Mouse (Mus musculus): ENCODE results near the gene Olfr1318. TPM values are rescaled to one million over a fixed set of nuclear protein-coding genes. Genes with fewer than 3 reads are reported as not detected.
A peak's percentile ranks its signal among the peaks of the same experiment; 100 is the strongest.

Gene Olfr1318
- total RNA-seq (2014; rRNA removed): not detected in 2 replicates
- polyA plus RNA-seq (2015; fragmentation: Nextera tagmentation; extraction: Ambion mirVana): 0.05 TPM in 1 of 2 replicates, not detected in the other

DNA sequence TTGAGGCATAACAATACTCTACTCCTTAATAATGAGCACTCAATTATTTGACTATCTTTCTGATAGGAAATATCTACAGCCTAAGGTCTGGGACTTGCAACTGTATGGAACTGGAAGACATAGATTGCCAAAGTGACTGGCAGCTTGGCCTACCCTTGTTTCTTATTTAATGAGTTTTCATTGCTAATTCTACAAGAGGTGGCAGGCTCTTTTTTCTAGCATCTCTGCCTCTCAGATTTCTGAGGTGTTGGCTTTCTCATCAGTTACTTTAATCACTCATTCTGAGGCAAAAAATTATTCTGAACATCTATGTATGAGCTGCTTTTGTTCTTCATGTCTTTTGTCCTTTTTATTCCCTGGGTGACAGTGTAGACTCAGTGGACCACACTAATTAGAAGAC lies at the start of gene Olfr1318:
TSS of gene Olfr1318 (plus strand) at position 301 of the 400 bp plus-strand sequence.
- no peaks in the 10 kb centered on the region for H3K36me3 ChIP-seq (ENCODE audit: insufficient read depth, low read length)
- TF ChIP-seq CTCF (IDR thresholded peaks at IDR 0.05): no peak
- H3K9me3 ChIP-seq (ENCODE audit: low read length): no peaks in the 10 kb centered on the region
- H3K27me3 ChIP-seq (ENCODE audit: insufficient read depth, low read length): no peaks in the 10 kb centered on the region
- DNase-seq (ENCODE audit: low spot score): no peak
- H3K9ac ChIP-seq (replicated peaks; ENCODE audit: low read length, poor library complexity, severe bottlenecking): no peak within 1 kb of the TSS
- no peaks in the 10 kb centered on the region for H3K4me1 ChIP-seq (ENCODE audit: insufficient read depth, low read length)
- no peak for ATAC-seq (ENCODE audit: low FRiP score)
- H3K4me2 ChIP-seq (ENCODE audit: low read depth, low read length, poor library complexity, severe bottlenecking): no peak within 1 kb of the TSS
- no peak within 1 kb of the TSS for H3K4me3 ChIP-seq (ENCODE audit: low read depth, low read length)
- no peak within 1 kb of the TSS for H3K27ac ChIP-seq (ENCODE audit: low read depth, low read length)

DNA sequence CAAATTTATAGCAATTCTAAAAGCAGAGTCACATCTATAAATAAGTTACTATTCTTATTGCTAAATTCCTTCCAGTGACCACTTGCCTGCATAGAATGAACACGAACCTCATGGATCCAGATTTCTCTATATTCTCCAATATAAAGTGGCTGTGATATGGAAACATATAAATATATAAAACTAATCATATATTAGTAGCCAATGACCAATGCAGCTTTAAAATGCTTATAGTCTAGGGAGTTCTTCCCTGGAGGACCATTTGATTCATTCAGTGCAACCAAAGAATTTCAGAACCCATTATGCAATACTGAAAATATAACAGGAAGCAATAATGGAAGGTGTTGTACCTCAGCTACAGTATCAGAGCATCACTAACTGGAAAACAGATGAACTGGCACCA lies 38.7 kb upstream of the Olfr1318 start, which contains the start of gene Olfr1315-ps1:
TSS of gene Olfr1315-ps1 (minus strand) at position 101 of the 400 bp plus-strand sequence.
- Histone ChIP-seq H3K27me3 (ENCODE audit: insufficient read depth, low read length) (no peaks in the 10 kb centered on the region), H3K4me3 (ENCODE audit: low read depth, low read length) (no peak within 1 kb of the TSS), H3K9me3 (ENCODE audit: low read length) (no peaks in the 10 kb centered on the region), H3K27ac (ENCODE audit: low read depth, low read length) (no peak within 1 kb of the TSS), H3K9ac (replicated peaks; ENCODE audit: low read length, poor library complexity, severe bottlenecking) (no peak within 1 kb of the TSS), H3K4me2 (ENCODE audit: low read depth, low read length, poor library complexity, severe bottlenecking) (no peak within 1 kb of the TSS), H3K4me1 (ENCODE audit: insufficient read depth, low read length) (no peaks in the 10 kb centered on the region), H3K36me3 (ENCODE audit: insufficient read depth, low read length) (no peaks in the 10 kb centered on the region)
- 71% methylated on average over 1 of the region's 1 CpGs for WGBS
- TF ChIP-seq CTCF (IDR thresholded peaks at IDR 0.05): no peak
- no peak for DNase-seq (ENCODE audit: low spot score)
- ATAC-seq (ENCODE audit: low FRiP score): no peak

DNA sequence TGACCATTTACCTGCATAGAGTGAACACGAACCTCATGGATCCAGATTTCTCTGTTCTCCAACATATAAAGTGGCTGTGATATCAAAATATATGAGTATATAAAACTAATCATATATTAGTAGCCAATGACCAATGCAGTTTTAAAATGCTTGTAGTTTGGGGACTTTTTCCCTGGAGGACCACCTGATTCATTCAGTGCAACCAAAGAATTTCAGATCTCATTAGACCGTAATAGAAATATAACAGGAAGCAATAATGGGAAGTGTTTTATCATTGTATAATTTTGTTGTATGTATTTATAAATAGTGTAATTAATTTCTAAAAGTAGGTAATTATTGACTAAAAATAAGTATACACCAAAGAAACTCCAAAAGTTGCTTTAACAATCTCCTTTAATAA lies 19.1 kb upstream of the Olfr1318 start, which contains the start of gene Olfr1316:
TSS of gene Olfr1316 (minus strand) at position 101 of the 400 bp plus-strand sequence.
- Histone ChIP-seq H3K4me2 (ENCODE audit: low read depth, low read length, poor library complexity, severe bottlenecking) (no peak within 1 kb of the TSS), H3K36me3 (ENCODE audit: insufficient read depth, low read length) (no peaks in the 10 kb centered on the region), H3K4me1 (ENCODE audit: insufficient read depth, low read length) (no peaks in the 10 kb centered on the region), H3K4me3 (ENCODE audit: low read depth, low read length) (no peak within 1 kb of the TSS), H3K27ac (ENCODE audit: low read depth, low read length) (no peak within 1 kb of the TSS), H3K9me3 (ENCODE audit: low read length) (no peaks in the 10 kb centered on the region), H3K27me3 (ENCODE audit: insufficient read depth, low read length) (no peaks in the 10 kb centered on the region), H3K9ac (replicated peaks; ENCODE audit: low read length, poor library complexity, severe bottlenecking) (no peak within 1 kb of the TSS)
- no peak for DNase-seq (ENCODE audit: low spot score)
- TF ChIP-seq CTCF (IDR thresholded peaks at IDR 0.05): no peak
- 91% methylated on average over 2 of the region's 2 CpGs for WGBS
- ATAC-seq (ENCODE audit: low FRiP score): no peak

DNA sequence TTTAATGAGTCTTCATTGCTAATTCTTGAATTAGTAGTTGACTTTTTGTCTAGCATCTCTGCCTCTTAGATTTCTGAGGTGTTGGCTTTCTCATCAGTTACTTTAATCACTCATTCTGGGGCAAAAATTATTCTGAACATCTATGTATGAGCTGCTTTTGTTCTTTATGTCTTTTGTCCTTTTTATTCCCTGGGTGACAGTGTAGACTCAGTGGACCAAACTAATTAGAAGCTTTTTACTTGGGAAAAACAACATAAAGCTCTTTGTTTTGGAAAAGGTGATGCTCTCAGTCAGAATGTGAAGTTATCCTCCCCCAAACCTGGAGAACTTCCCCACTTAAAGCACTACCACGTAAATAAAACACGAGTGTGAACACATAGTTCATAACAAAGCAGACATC lies 14.0 kb upstream of the Olfr1318 start, which contains the start of gene Olfr1317:
TSS of gene Olfr1317 (plus strand) at position 301 of the 400 bp plus-strand sequence.
- Histone ChIP-seq H3K9ac (replicated peaks; ENCODE audit: low read length, poor library complexity, severe bottlenecking) (no peak within 1 kb of the TSS), H3K9me3 (ENCODE audit: low read length) (no peaks in the 10 kb centered on the region), H3K4me1 (ENCODE audit: insufficient read depth, low read length) (no peaks in the 10 kb centered on the region), H3K4me3 (ENCODE audit: low read depth, low read length) (no peak within 1 kb of the TSS), H3K4me2 (ENCODE audit: low read depth, low read length, poor library complexity, severe bottlenecking) (no peak within 1 kb of the TSS), H3K27me3 (ENCODE audit: insufficient read depth, low read length) (no peaks in the 10 kb centered on the region), H3K27ac (ENCODE audit: low read depth, low read length) (no peak within 1 kb of the TSS), H3K36me3 (ENCODE audit: insufficient read depth, low read length) (no peaks in the 10 kb centered on the region)
- ATAC-seq (ENCODE audit: low FRiP score): no peak
- WGBS: 84% methylated on average over 2 of the region's 2 CpGs
- no peak for TF ChIP-seq CTCF (IDR thresholded peaks at IDR 0.05)
- no peak for DNase-seq (ENCODE audit: low spot score)

DNA sequence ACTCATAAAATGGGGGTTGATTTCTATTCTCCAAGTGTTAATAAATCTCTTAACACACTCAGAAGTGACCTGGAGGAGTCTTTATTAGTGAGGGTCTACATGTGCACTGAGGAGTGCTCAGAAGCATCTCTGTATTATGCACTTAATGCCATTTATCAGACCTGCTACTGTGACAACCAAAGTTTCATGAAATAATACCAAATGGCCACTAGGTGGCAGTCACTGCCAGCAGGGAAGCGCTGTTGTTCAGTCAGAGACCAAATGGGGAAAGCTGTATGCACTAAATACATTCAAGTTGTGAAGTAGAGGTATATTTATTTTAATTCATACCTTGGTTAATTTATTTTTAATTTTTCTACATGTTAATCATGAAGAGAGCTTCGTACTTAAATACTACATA lies 42.9 kb downstream of the Olfr1318 start:
- H3K36me3 ChIP-seq (ENCODE audit: insufficient read depth, low read length): no peaks in the 10 kb centered on the region
- peak; percentile 96 for TF ChIP-seq CTCF (IDR thresholded peaks at IDR 0.05)
- no peaks in the 10 kb centered on the region for H3K27me3 ChIP-seq (ENCODE audit: insufficient read depth, low read length)
- H3K27ac ChIP-seq (ENCODE audit: low read depth, low read length): no peak overlapping the region
- H3K4me1 ChIP-seq (ENCODE audit: insufficient read depth, low read length): no peaks in the 10 kb centered on the region
- H3K9ac ChIP-seq (replicated peaks; ENCODE audit: low read length, poor library complexity, severe bottlenecking): no peak overlapping the region
- no peak overlapping the region for H3K4me3 ChIP-seq (ENCODE audit: low read depth, low read length)
- WGBS: 2% methylated on average over 2 of the region's 2 CpGs
- no peaks in the 10 kb centered on the region for H3K9me3 ChIP-seq (ENCODE audit: low read length)
- ATAC-seq (ENCODE audit: low FRiP score): peak; percentile 62; the same call in 1 of the 2 replicates
- no peak overlapping the region for H3K4me2 ChIP-seq (ENCODE audit: low read depth, low read length, poor library complexity, severe bottlenecking)
- peak; percentile 80 for DNase-seq (ENCODE audit: low spot score)

DNA sequence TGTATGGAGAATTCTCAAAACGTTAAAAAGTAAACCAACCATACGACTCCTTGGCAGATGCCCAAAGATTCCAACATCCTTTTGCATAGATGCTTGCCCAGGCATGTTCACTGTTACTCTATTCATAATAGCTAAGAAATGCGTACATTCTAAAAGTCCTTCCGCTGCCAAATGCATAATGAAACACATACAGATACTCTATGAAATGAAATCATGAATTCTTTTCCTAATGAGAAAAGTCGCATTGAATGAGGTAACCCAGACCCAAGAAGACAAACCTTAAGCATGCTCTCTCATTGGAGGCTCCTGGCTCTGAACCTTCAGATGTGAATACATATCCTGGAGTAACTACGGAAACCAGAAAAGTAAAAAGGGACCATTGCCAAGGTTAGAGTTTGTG lies 49.1 kb downstream of the Olfr1318 start:
- peak; percentile 27 for DNase-seq (ENCODE audit: low spot score)
- no peak for TF ChIP-seq CTCF (IDR thresholded peaks at IDR 0.05)

More for the DNA sequence above, 49.1 kb downstream of the Olfr1318 start:
- 61% methylated on average over 6 of the region's 6 CpGs for WGBS
- ATAC-seq (ENCODE audit: low FRiP score): no peak
- Histone ChIP-seq H3K4me1 (ENCODE audit: insufficient read depth, low read length) (no peaks in the 10 kb centered on the region), H3K4me3 (ENCODE audit: low read depth, low read length) (no peak overlapping the region), H3K4me2 (ENCODE audit: low read depth, low read length, poor library complexity, severe bottlenecking) (no peak overlapping the region), H3K27me3 (ENCODE audit: insufficient read depth, low read length) (no peaks in the 10 kb centered on the region), H3K9me3 (ENCODE audit: low read length) (no peaks in the 10 kb centered on the region), H3K9ac (replicated peaks; ENCODE audit: low read length, poor library complexity, severe bottlenecking) (no peak overlapping the region), H3K27ac (ENCODE audit: low read depth, low read length) (no peak overlapping the region), H3K36me3 (ENCODE audit: insufficient read depth, low read length) (no peaks in the 10 kb centered on the region)

Other genes starting within 250 kb of the Olfr1318 start
- gene Olfr1306, start 237.9 kb upstream of the Olfr1318 start, total RNA-seq (2014; rRNA removed): not detected in 2 replicates
- not detected in 2 replicates for gene Olfr1306, start 237.9 kb upstream of the Olfr1318 start, polyA plus RNA-seq (2015; fragmentation: Nextera tagmentation; extraction: Ambion mirVana)
- 0.47 TPM in 1 of 2 replicates, not detected in the other for gene Olfr1307, start 204.8 kb upstream of the Olfr1318 start, total RNA-seq (2014; rRNA removed)
- not detected in 2 replicates for gene Olfr1307, start 204.8 kb upstream of the Olfr1318 start, polyA plus RNA-seq (2015; fragmentation: Nextera tagmentation; extraction: Ambion mirVana)
- gene Olfr1308, start 189.3 kb upstream of the Olfr1318 start, total RNA-seq (2014; rRNA removed): not detected in 2 replicates
- not detected in 2 replicates for gene Olfr1308, start 189.3 kb upstream of the Olfr1318 start, polyA plus RNA-seq (2015; fragmentation: Nextera tagmentation; extraction: Ambion mirVana)
- not detected in 2 replicates for gene Olfr1309, start 163.9 kb upstream of the Olfr1318 start, total RNA-seq (2014; rRNA removed)
- gene Olfr1309, start 163.9 kb upstream of the Olfr1318 start, polyA plus RNA-seq (2015; fragmentation: Nextera tagmentation; extraction: Ambion mirVana): not detected in 2 replicates
- not detected in 2 replicates for gene Olfr1310, start 141.5 kb upstream of the Olfr1318 start, total RNA-seq (2014; rRNA removed)
- not detected in 2 replicates for gene Olfr1310, start 141.5 kb upstream of the Olfr1318 start, polyA plus RNA-seq (2015; fragmentation: Nextera tagmentation; extraction: Ambion mirVana)
- gene Olfr1311, start 129.8 kb upstream of the Olfr1318 start, total RNA-seq (2014; rRNA removed): not detected in 2 replicates
- not detected in 2 replicates for gene Olfr1311, start 129.8 kb upstream of the Olfr1318 start, polyA plus RNA-seq (2015; fragmentation: Nextera tagmentation; extraction: Ambion mirVana)
- not detected in 2 replicates for gene Olfr1312, start 104.0 kb upstream of the Olfr1318 start, total RNA-seq (2014; rRNA removed)
- not detected in 2 replicates for gene Olfr1312, start 104.0 kb upstream of the Olfr1318 start, polyA plus RNA-seq (2015; fragmentation: Nextera tagmentation; extraction: Ambion mirVana)
- not detected in 2 replicates for gene Olfr1313, start 76.4 kb upstream of the Olfr1318 start, total RNA-seq (2014; rRNA removed)
- gene Olfr1313, start 76.4 kb upstream of the Olfr1318 start, polyA plus RNA-seq (2015; fragmentation: Nextera tagmentation; extraction: Ambion mirVana): not detected in 2 replicates
- not detected in 2 replicates for gene Olfr1314, start 57.4 kb upstream of the Olfr1318 start, total RNA-seq (2014; rRNA removed)
- gene Olfr1314, start 57.4 kb upstream of the Olfr1318 start, polyA plus RNA-seq (2015; fragmentation: Nextera tagmentation; extraction: Ambion mirVana): not detected in 2 replicates
- gene Olfr1315-ps1, start 38.8 kb upstream of the Olfr1318 start, total RNA-seq (2014; rRNA removed): not detected in 2 replicates
- gene Olfr1315-ps1, start 38.8 kb upstream of the Olfr1318 start, polyA plus RNA-seq (2015; fragmentation: Nextera tagmentation; extraction: Ambion mirVana): not detected in 2 replicates
- gene Olfr1316, start 19.2 kb upstream of the Olfr1318 start, total RNA-seq (2014; rRNA removed): 0.16 TPM in 1 of 2 replicates, not detected in the other
- gene Olfr1316, start 19.2 kb upstream of the Olfr1318 start, polyA plus RNA-seq (2015; fragmentation: Nextera tagmentation; extraction: Ambion mirVana): not detected in 2 replicates
- not detected in 2 replicates for gene Olfr1317, start 13.9 kb upstream of the Olfr1318 start, total RNA-seq (2014; rRNA removed)
- not detected in 2 replicates for gene Olfr1317, start 13.9 kb upstream of the Olfr1318 start, polyA plus RNA-seq (2015; fragmentation: Nextera tagmentation; extraction: Ambion mirVana)
- 23.3 and 37.2 TPM in 2 replicates for gene Lpcat4, start 85.3 kb downstream of the Olfr1318 start, total RNA-seq (2014; rRNA removed)
- gene Lpcat4, start 85.3 kb downstream of the Olfr1318 start, polyA plus RNA-seq (2015; fragmentation: Nextera tagmentation; extraction: Ambion mirVana): 20.2 and 21.6 TPM in 2 replicates
- not detected in 2 replicates for gene Nutm1, start 105.1 kb downstream of the Olfr1318 start, total RNA-seq (2014; rRNA removed)
- 0.06 and 0.09 TPM in 2 replicates for gene Nutm1, start 105.1 kb downstream of the Olfr1318 start, polyA plus RNA-seq (2015; fragmentation: Nextera tagmentation; extraction: Ambion mirVana)
- gene Nop10, start 107.7 kb downstream of the Olfr1318 start, total RNA-seq (2014; rRNA removed): 75.7 and 111 TPM in 2 replicates
- 151 and 158 TPM in 2 replicates for gene Nop10, start 107.7 kb downstream of the Olfr1318 start, polyA plus RNA-seq (2015; fragmentation: Nextera tagmentation; extraction: Ambion mirVana)
- 69.7 and 81.6 TPM in 2 replicates for gene Slc12a6, start 111.6 kb downstream of the Olfr1318 start, total RNA-seq (2014; rRNA removed)
- 13.3 and 14.1 TPM in 2 replicates for gene Slc12a6, start 111.6 kb downstream of the Olfr1318 start, polyA plus RNA-seq (2015; fragmentation: Nextera tagmentation; extraction: Ambion mirVana)
- gene Gm21985, start 112.1 kb downstream of the Olfr1318 start, total RNA-seq (2014; rRNA removed): 2.3 and 2.5 TPM in 2 replicates
- not detected in 2 replicates for gene Gm21985, start 112.1 kb downstream of the Olfr1318 start, polyA plus RNA-seq (2015; fragmentation: Nextera tagmentation; extraction: Ambion mirVana)
- gene Emc4, start 213.8 kb downstream of the Olfr1318 start, total RNA-seq (2014; rRNA removed): 113 and 129 TPM in 2 replicates
- gene Emc4, start 213.8 kb downstream of the Olfr1318 start, polyA plus RNA-seq (2015; fragmentation: Nextera tagmentation; extraction: Ambion mirVana): 219 and 242 TPM in 2 replicates
- gene Katnbl1, start 225.0 kb downstream of the Olfr1318 start, total RNA-seq (2014; rRNA removed): 15.1 and 18.7 TPM in 2 replicates
- 19.8 and 20.1 TPM in 2 replicates for gene Katnbl1, start 225.0 kb downstream of the Olfr1318 start, polyA plus RNA-seq (2015; fragmentation: Nextera tagmentation; extraction: Ambion mirVana)